Mouse (Mus musculus): ENCODE measurements around the gene Wfdc5.

- TF ChIP-seq CTCF (IDR thresholded peaks at IDR 0.05; ENCODE audit: extremely low read depth, insufficient read depth, low read length): no peak
- no peak for TF ChIP-seq POLR2A (IDR thresholded peaks at IDR 0.05; ENCODE audit: extremely low read depth, insufficient read depth, low read length)
These were observed 14.6 kb downstream of the Wfdc5 start for GRCm38 (mm10) chr2:164167752-164168570.
